Mouse (Mus musculus) monocyte, adult 5-6 weeks (primary cell): Measurements from ENCODE around the gene Dpp6. TPM values are rescaled to one million over a fixed set of nuclear protein-coding genes. Genes with fewer than 3 reads are reported as not detected.
"Not testable (repeated sequence)": the region's sequence is repeated elsewhere in the genome, so short reads cannot be mapped to it uniquely, and the experiment has no call there.

Experiments
- ATAC-seq: fragments of 153-309, 156-312 bp; replicated peaks from 2 replicates; pipeline ENCODE4 v1.8.0; 2017; ENCODE audit warnings: mild to moderate bottlenecking; ENCODE audit not compliant: low TSS enrichment, insufficient number of reproducible peaks, severe bottlenecking, poor library complexity, low FRiP score
- total RNA-seq: library from RNA; stranded (forward); fragments of 200-1000, 200-491, 200-594 nt; gene quantifications from 3 replicates; pipeline ENCODE4 v1.2.3, GENCODE M21; 2017

Dpp6 gene
- total RNA-seq, 1 experiment from 2014 or later: not detected

DNA sequence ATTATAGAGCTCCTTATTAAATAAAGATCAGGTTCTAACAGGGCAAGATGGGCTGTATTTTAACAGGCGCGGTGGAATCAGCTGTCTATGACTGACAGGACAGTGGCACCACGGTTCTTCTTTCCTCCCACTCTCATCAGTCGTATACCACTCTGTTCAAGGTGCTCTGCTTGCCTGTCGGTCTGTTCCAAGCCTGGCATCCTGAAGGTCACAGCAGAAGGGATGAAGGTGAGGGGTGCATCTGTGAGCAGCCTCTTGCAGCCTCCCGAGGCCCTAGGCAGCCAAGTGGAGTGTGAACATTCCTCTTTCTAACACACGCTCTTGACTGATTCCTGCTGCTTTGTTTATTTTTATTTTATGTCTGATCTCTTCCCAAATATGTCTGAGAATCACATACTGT is 591.9 kb downstream of the Dpp6 start:
- ATAC-seq: no peak

DNA sequence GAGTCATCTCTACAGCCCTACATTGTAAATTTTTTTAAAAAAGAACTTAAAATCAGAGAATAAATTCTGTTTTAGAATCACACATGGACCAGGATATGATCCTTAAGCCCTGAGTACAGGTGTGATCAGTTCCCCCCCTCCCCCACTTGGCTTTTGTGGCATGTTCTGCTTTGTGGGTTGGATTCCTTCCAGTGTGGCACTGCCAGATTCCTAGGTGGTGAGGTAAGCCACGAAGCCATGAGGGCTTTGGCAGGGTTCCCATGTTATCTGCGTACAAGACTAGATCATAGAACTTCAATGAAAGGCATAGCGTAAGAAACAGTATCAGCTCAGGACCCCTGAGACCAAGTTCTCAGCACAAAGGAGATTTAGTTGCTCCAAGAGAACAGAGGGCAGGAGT is 596.0 kb downstream of the Dpp6 start:
- ATAC-seq: no peak

DNA sequence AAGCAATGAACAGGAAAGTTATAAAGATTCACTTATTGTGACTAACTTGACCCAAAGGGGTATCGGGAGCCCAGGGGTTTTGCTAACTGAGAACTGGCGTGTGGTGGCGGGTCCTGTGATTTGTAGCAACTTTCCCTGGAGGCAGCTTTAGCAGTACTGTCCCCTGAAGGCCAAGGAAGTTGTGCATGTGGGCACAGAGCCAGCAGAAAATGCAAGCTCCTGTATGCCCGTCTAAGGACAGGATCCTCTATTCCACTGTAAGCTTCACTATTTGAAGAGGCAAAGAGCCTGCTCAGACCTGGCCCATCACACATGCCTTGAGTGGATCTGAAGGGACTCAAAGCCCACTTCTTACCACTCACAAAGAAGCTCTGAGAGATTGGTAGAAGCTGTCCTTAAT is 598.5 kb downstream of the Dpp6 start:
- ATAC-seq: no peak

DNA sequence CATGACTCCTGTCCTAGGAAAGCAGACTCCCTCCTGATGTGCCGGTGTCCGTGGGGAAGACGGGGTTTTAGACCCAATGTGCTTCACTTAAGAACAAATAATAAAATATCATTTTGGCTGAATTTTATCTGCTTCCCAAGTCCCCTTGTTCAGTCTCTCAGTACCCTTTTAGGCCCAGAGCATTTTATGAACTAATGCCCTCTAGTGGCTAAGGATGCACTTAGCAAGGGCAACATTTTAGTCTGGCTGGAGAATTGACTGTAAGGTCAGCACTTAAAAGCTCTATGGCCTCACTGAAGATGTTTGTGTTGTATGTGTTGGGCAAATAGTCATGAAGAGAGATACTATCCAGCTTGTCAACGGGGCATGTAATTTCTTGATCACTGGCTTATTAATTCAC is 599.6 kb downstream of the Dpp6 start:
- no peak for ATAC-seq

- no peak for ATAC-seq
Observed at GRCm38 (mm10) chr5:27417398-27417797, 600.4 kb downstream of the Dpp6 start.

GRCm38 (mm10) chr5:27418856-27419255 is 601.9 kb downstream of the Dpp6 start:
- ATAC-seq: no peak

GRCm38 (mm10) chr5:27421090-27421635 is 604.2 kb downstream of the Dpp6 start:
- ATAC-seq: no peak

- no peak for ATAC-seq
Observed at GRCm38 (mm10) chr5:27423766-27424165, 606.8 kb downstream of the Dpp6 start.

GRCm38 (mm10) chr5:27424484-27425080 is 607.6 kb downstream of the Dpp6 start:
- ATAC-seq: no peak

DNA sequence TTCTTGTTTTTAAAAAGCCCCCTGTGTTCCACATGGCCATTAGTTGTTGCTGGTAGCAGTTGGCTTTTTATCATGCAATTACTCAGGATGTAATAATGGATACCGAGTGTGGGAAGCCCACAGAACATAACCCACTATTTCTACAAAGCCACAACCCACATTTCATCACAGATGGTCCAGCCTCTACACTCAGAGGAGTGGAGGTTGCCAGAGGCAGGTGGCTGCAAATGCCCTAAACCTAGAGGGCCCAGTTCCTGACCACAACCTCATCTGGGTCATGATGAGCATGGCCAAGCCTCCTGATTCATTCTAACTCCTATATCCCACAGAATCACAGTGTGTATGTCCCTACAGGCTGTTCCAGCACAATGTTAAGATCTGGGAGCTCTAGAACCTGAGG is 609.2 kb downstream of the Dpp6 start:
- no peak for ATAC-seq

- no peak for ATAC-seq
Observed at GRCm38 (mm10) chr5:27433584-27433983, 616.6 kb downstream of the Dpp6 start.

DNA sequence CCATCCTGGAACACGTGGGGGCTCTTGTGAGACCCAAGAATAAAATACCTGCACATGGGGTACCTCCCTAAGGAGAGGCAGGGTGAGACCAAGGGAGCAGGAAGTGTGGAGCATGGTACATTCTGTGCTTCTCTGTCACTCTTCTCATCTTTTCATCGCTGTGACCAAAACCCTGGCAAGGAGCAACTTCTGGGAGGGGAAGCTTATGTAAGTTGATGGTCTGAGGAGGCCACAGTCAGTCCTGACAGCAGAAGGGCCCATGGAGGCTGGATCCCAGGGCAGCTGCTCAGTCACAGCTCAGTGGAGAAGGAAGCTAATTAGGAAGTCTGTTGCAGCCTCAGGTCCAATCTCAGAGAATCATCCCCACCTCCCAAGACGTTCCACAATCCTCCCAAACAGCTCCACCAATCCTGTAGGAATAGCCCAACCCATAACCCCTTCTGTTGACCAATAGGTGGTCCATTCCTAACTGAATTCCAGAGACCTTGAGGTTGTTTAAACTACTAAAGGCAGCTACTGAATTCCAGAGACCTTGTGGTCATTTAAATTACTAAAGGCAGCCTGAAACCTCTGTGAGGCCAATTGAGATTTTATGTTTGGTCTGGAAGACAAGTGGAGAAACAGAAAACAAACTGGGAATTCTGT is 636.3 kb downstream of the Dpp6 start:
- no peak for ATAC-seq

GRCm38 (mm10) chr5:27454386-27454785 is 637.4 kb downstream of the Dpp6 start:
- no peak for ATAC-seq

DNA sequence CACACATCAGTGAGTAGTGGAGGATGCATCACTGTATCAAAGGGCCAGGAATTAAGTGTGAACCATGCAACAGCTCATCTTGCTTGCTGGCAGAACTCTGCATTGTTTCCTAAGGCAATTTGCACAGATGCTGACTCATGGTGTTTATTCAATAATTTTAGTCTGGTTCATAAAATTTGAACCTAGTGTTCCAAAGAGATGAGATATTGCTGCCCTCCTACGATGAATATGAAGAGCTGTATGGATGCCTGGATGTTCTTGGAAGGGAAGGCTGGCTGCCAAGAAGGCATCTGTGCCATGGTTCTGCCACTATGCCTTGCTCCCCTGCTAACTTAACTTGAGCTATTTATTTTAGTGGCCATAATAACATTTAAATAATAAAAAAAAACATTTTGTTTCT is 640.0 kb downstream of the Dpp6 start:
- no peak for ATAC-seq

GRCm38 (mm10) chr5:27457686-27458085 is 640.7 kb downstream of the Dpp6 start:
- no peak for ATAC-seq

DNA sequence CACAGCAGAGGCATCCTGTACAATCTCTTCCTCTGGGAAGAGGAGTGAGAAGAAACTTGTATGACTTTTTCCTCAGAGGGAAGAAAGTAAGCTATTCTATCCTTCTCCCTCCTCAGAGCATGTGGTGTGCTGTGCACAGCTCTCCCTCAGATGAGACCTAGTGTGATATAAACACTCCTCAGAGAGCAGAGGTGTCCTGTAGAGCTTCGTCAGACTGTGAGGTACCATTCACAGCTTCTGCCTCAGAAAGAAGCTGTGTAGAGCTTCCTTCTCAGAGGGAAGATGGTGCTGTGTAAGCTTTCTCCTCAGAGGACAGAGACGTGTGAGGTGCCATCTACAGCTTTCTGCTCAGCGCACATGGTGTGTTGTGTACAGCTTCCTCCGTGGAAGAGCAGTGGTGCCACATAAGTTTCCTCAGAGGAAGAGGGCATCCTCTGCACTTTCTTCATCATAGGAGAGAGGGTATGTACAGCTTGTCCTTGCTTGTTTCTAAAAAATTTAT is 658.0 kb downstream of the Dpp6 start:
- ATAC-seq: no peak

- no peak for ATAC-seq
Observed at GRCm38 (mm10) chr5:27481706-27482105, 664.7 kb downstream of the Dpp6 start.

GRCm38 (mm10) chr5:27486138-27486537 is 669.1 kb downstream of the Dpp6 start:
- ATAC-seq: no peak

- ATAC-seq: no peak
Observed at GRCm38 (mm10) chr5:27490942-27491341, 673.9 kb downstream of the Dpp6 start.

DNA sequence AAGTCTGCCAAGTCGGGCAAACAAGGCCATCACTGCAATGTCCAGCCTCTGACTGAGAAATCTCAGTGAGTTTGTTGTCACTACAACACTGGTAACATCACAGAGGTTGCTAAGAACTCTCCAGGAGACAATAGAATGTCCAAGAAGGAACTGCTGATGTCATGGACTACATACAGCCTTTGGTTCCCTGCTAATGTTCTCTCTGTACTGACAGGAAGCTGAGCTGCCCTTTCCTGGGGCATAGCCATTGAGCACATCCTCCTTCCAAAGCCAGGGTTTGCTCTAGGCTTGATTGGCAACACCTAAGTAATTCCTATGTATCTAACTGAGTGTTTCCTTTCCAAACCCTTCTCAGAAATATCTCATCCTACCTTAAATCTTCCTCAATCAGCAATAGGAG is 684.3 kb downstream of the Dpp6 start, which contains the start of gene Speer4b:
TSS of gene Speer4b (minus strand) at position 101 of the 400 bp plus-strand sequence.
- not testable (repeated sequence) for ATAC-seq
